Mouse (Mus musculus): ENCODE measurements at regions not wholly inside any gene's neighbourhood (a gene's known extent, or its start where the extent isn't known, plus 50 kb on each side); places are given as distances from the start of the nearest gene placed in this dataset.

DNA sequence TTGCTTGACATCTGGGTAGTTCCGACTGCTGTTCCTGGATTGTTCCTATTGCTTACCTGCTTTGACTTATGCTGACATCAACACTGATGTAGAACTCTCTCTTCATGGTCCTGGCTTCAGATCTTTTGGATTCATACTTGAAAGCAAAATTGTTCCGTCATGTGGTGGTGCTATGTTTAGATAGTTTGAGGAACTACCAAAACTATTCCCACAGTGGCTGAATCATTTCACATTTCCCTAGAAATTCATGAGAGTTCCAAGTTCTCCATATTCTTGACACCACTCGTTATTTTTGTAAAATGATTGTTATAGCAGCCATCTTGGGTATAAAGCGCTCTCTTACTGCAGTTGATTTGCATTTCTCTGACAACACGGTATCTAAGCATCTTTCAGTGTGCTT is 1080.2 kb downstream of the Synb start:
- H3K4me3 ChIP-seq (ENCODE audit: insufficient read depth, low read depth, low read length): no peak overlapping the region
- H3K27ac ChIP-seq (ENCODE audit: insufficient read depth, low read depth, low read length): no peak overlapping the region
- H3K27me3 ChIP-seq (replicated peaks; ENCODE audit: control insufficient read depth, insufficient read depth, low read length): no peaks in the 10 kb centered on the region
- WGBS: 89% methylated on average over 5 of the region's 5 CpGs
- no peaks in the 10 kb centered on the region for H3K36me3 ChIP-seq (ENCODE audit: control insufficient read depth, insufficient read depth, low read length)
- TF ChIP-seq CTCF (conservative IDR thresholded peaks at IDR 0.05; ENCODE audit: insufficient read depth, insufficient read length, low read depth, low read length): no peak
- no peak for TF ChIP-seq POLR2A (IDR thresholded peaks at IDR 0.05; ENCODE audit: low read depth, low read length)
- no peak for DNase-seq
- H3K4me1 ChIP-seq (ENCODE audit: control insufficient read depth, insufficient read depth, low read length): no peaks in the 10 kb centered on the region

DNA sequence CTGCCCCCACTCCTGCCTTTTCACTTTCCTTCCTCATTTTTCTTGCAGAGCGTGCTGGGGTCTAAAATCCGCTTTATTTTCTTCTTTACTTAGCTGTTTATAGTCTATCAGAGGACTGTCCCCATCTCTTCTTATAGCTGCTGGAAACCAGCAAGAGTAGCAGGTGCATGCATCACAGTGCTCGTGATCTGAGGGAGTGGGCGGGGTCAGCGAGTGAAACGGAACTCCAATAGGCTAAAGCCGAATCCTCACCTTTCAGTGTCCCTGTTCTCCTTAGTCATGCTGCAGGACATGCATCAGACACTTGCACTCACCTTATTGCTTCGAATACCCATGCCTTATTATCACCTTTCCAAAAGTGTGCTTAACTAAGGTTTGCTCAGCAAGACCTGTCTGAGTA is 1095.3 kb downstream of the Synb start:
- no peaks in the 10 kb centered on the region for H3K4me1 ChIP-seq (ENCODE audit: control insufficient read depth, insufficient read depth, low read length)
- TF ChIP-seq POLR2A (IDR thresholded peaks at IDR 0.05; ENCODE audit: low read depth, low read length): no peak
- TF ChIP-seq CTCF (conservative IDR thresholded peaks at IDR 0.05; ENCODE audit: insufficient read depth, insufficient read length, low read depth, low read length): no peak
- WGBS: 9% methylated on average over 8 of the region's 8 CpGs
- no peak overlapping the region for H3K27ac ChIP-seq (ENCODE audit: insufficient read depth, low read depth, low read length)
- H3K4me3 ChIP-seq (ENCODE audit: insufficient read depth, low read depth, low read length): no peak overlapping the region
- H3K36me3 ChIP-seq (ENCODE audit: control insufficient read depth, insufficient read depth, low read length): no peaks in the 10 kb centered on the region
- DNase-seq: peak; percentile 2
- H3K27me3 ChIP-seq (replicated peaks; ENCODE audit: control insufficient read depth, insufficient read depth, low read length): no peaks in the 10 kb centered on the region

DNA sequence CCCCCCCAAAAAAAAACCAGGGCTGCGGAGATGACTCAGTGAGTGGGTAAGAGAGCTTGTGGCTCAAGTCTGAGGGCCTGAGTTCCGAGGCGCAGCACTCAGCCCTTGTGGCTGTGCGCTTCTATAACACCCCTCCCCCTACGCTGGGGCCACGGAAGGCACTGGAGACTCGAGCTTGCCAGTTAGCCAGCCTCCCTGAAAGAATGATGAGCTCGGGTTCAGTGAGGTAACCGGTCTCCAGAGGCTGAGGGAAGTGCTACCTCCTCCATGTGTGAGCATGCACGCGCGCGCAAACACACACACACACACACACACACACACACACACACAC is 1096.7 kb downstream of the Synb start:
- Histone ChIP-seq H3K36me3 (ENCODE audit: control insufficient read depth, insufficient read depth, low read length) (no peaks in the 10 kb centered on the region), H3K4me3 (ENCODE audit: insufficient read depth, low read depth, low read length) (no peak overlapping the region), H3K4me1 (ENCODE audit: control insufficient read depth, insufficient read depth, low read length) (no peaks in the 10 kb centered on the region), H3K27ac (ENCODE audit: insufficient read depth, low read depth, low read length) (no peak overlapping the region), H3K27me3 (replicated peaks; ENCODE audit: control insufficient read depth, insufficient read depth, low read length) (no peaks in the 10 kb centered on the region)
- 36% methylated on average over 13 of the region's 13 CpGs for WGBS
- no peak for DNase-seq
- no peak for TF ChIP-seq POLR2A (IDR thresholded peaks at IDR 0.05; ENCODE audit: low read depth, low read length)
- TF ChIP-seq CTCF (conservative IDR thresholded peaks at IDR 0.05; ENCODE audit: insufficient read depth, insufficient read length, low read depth, low read length): no peak

- 33% methylated on average over 9 of the region's 9 CpGs for WGBS
- H3K27me3 ChIP-seq (replicated peaks; ENCODE audit: control insufficient read depth, insufficient read depth, low read length): no peaks in the 10 kb centered on the region
Observed at GRCm38 (mm10) chr14:68196762-68197469, 1097.2 kb downstream of the Synb start.

DNA sequence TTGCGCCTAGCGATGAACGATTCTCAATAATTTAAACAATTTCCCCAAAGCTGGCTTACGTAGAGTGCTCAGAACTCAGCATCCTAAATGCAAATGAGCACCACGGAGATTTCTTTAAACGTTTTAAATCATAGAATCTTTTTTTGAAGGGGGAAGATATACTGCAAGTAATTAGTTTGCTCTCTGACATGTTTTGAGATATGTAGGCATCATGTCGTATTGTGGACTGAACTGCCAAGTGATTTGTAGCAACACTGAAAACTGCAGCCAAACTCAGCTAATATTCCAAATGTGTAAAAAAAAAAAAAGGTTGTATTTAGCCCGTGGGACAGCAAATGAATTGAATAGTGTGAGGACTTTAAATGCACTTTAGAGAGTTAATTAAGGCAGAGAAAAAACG is 1097.9 kb downstream of the Synb start:
- DNase-seq: no peak
- no peak for TF ChIP-seq POLR2A (IDR thresholded peaks at IDR 0.05; ENCODE audit: low read depth, low read length)
- no peak for TF ChIP-seq CTCF (conservative IDR thresholded peaks at IDR 0.05; ENCODE audit: insufficient read depth, insufficient read length, low read depth, low read length)
- Histone ChIP-seq H3K4me1 (ENCODE audit: control insufficient read depth, insufficient read depth, low read length) (no peaks in the 10 kb centered on the region), H3K27ac (ENCODE audit: insufficient read depth, low read depth, low read length) (no peak overlapping the region), H3K4me3 (ENCODE audit: insufficient read depth, low read depth, low read length) (no peak overlapping the region), H3K36me3 (ENCODE audit: control insufficient read depth, insufficient read depth, low read length) (no peaks in the 10 kb centered on the region), H3K27me3 (replicated peaks; ENCODE audit: control insufficient read depth, insufficient read depth, low read length) (no peaks in the 10 kb centered on the region)
- 69% methylated on average over 9 of the region's 9 CpGs for WGBS

More at GRCm38 (mm10) chr14:68196762-68197469, 1097.2 kb downstream of the Synb start:
- Histone ChIP-seq H3K4me1 (ENCODE audit: control insufficient read depth, insufficient read depth, low read length) (no peaks in the 10 kb centered on the region), H3K27ac (ENCODE audit: insufficient read depth, low read depth, low read length) (no peak overlapping the region), H3K4me3 (ENCODE audit: insufficient read depth, low read depth, low read length) (no peak overlapping the region), H3K36me3 (ENCODE audit: control insufficient read depth, insufficient read depth, low read length) (no peaks in the 10 kb centered on the region)
- no peak for DNase-seq
- TF ChIP-seq POLR2A (IDR thresholded peaks at IDR 0.05; ENCODE audit: low read depth, low read length) (no peak), CTCF (conservative IDR thresholded peaks at IDR 0.05; ENCODE audit: insufficient read depth, insufficient read length, low read depth, low read length) (no peak)

DNA sequence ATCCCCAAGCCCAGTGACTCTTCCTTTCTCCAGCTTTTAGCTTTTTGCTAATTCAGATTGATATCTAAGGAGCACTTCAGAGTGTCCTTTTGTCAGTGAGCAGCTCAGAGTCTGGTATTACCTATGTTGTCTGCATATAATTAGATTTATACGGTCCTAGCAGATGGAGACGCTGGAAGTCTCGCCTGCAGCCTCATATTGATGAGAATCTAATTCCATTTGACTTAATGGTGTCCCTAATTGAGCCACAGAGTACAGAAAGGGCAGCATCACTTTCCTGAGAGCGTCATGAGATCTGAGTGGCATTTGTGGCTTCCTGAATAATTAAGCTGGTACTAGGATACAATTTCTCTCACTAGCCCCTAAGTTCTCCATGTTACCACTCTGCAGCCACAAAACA is 1104.2 kb downstream of the Synb start:
- H3K4me1 ChIP-seq (ENCODE audit: control insufficient read depth, insufficient read depth, low read length): no peaks in the 10 kb centered on the region
- H3K27me3 ChIP-seq (replicated peaks; ENCODE audit: control insufficient read depth, insufficient read depth, low read length): no peaks in the 10 kb centered on the region
- no peaks in the 10 kb centered on the region for H3K36me3 ChIP-seq (ENCODE audit: control insufficient read depth, insufficient read depth, low read length)
- H3K27ac ChIP-seq (ENCODE audit: insufficient read depth, low read depth, low read length): no peak overlapping the region
- WGBS: 64% methylated on average over 4 of the region's 4 CpGs
- no peak overlapping the region for H3K4me3 ChIP-seq (ENCODE audit: insufficient read depth, low read depth, low read length)
- TF ChIP-seq CTCF (conservative IDR thresholded peaks at IDR 0.05; ENCODE audit: insufficient read depth, insufficient read length, low read depth, low read length): no peak
- TF ChIP-seq POLR2A (IDR thresholded peaks at IDR 0.05; ENCODE audit: low read depth, low read length): no peak
- DNase-seq: no peak

GRCm38 (mm10) chr14:68188325-68188724 is 1105.8 kb downstream of the Synb start:
- no peak overlapping the region for H3K4me3 ChIP-seq (ENCODE audit: insufficient read depth, low read depth, low read length)
- 54% methylated on average over 5 of the region's 5 CpGs for WGBS
- no peaks in the 10 kb centered on the region for H3K4me1 ChIP-seq (ENCODE audit: control insufficient read depth, insufficient read depth, low read length)
- no peaks in the 10 kb centered on the region for H3K36me3 ChIP-seq (ENCODE audit: control insufficient read depth, insufficient read depth, low read length)
- TF ChIP-seq CTCF (conservative IDR thresholded peaks at IDR 0.05; ENCODE audit: insufficient read depth, insufficient read length, low read depth, low read length) (no peak), POLR2A (IDR thresholded peaks at IDR 0.05; ENCODE audit: low read depth, low read length) (no peak)
- H3K27ac ChIP-seq (ENCODE audit: insufficient read depth, low read depth, low read length): no peak overlapping the region
- DNase-seq: no peak
- no peaks in the 10 kb centered on the region for H3K27me3 ChIP-seq (replicated peaks; ENCODE audit: control insufficient read depth, insufficient read depth, low read length)
